Mouse (Mus musculus): ENCODE results near the gene Kank2.

The Kank2 gene

GRCm38 (mm10) chr9:21748491-21748890 lies 50.1 kb downstream of the Kank2 start:
- DNase-seq = no peak

DNA sequence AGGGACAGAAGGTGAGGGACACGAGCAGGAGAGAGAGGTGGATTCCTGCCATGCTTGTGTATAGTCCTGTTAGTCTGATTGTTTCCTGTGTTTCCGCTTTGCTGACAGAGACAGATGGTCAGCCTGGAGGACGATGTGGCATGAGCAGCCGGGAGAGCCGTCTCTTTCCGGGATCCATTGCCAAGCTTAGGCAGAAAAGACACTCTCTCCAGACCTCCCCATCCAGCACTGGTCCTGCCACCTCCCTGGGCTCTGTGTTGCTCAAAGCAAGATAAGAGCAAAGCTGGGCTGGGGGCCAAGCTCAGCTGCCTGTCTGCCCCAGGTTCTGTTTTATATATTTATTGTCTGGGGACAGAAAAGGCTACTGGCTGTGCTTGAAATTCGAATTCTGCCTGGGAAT lies 50.5 kb downstream of the Kank2 start:
- no peak for DNase-seq

- DNase-seq = no peak
These were observed 51.2 kb downstream of the Kank2 start for GRCm38 (mm10) chr9:21747238-21747774.

GRCm38 (mm10) chr9:21741514-21741913 lies 57.0 kb downstream of the Kank2 start:
- no peak for DNase-seq

DNA sequence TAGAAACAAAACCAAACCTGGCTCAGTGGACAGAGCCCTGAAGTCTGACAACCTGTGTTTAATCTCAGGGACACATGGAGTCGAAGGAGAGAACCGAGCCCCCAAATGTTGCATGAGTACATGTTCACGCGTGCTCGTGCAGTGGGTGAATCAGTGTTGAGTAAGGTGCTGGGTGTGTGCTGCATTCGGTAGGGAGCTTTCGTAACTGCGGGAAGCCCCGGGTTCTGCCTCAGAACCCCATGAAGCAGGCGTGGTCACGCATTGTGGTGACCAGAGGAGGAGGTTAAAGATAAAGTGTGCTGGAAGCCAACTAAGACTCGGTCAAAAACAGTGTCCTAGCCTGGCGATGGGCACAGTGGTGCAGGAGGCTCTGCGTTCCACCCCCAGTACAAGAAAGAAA lies 58.1 kb downstream of the Kank2 start:
- DNase-seq = no peak

DNA sequence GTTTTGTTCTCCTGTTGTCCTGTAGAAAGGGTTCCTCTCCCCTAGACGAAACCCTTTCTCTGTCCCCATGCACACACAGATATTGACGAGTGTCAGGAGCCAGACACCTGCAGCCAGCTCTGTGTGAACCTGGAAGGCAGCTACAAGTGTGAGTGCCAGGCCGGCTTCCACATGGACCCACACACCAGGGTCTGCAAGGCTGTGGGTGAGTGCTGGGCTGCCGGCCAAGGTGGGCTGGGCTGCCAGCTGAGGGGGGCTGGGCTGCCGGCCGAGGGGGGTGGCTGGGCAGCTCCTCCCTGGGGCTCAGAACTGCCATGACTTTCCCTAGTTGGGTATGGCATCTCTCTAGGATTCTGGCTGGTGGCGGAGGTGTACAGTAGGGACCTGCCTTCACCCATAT lies 59.8 kb downstream of the Kank2 start:
- no peak for DNase-seq

DNA sequence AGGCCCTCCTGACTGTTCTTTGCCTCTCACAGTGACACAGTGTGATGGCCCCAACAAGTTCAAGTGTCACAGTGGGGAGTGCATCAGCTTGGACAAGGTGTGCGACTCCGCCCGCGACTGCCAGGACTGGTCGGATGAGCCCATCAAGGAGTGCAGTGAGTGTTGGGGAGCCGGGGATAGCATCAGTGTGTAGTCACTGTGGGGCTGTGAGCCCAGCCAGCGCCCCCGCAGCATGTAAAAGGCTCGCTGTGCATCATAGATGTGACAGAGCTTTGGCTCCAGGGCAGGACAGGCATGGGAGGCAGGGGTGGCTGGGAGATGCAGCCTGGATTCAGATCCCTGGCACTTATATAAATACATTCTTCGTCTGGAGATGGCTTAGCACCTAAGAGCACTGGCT lies 61.4 kb downstream of the Kank2 start:
- DNase-seq = no peak

GRCm38 (mm10) chr9:21736580-21736979 lies 62.0 kb downstream of the Kank2 start:
- no peak for DNase-seq

GRCm38 (mm10) chr9:21735126-21735525 lies 63.4 kb downstream of the Kank2 start:
- no peak for DNase-seq

DNA sequence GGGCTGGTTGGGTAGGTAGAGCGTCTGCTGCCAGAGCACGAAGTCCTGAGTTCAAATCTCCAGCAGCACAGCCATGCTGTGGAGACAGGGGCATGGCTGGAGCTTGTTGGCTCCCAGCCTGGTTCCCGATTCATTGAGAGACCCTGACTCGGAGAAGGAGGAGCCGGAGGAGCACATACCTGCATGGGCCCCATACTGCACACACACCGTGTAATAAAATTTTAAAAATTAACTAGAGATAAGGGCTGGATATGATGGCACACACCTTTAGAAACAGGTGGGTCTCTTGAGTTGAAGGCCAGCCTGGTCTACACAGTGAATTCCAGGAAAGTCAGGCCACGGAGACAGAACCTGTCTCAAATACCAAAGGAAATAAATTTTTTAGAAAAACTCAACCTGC lies 64.6 kb downstream of the Kank2 start:
- no peak for DNase-seq

GRCm38 (mm10) chr9:21733446-21733845 lies 65.1 kb downstream of the Kank2 start:
- DNase-seq = no peak

DNA sequence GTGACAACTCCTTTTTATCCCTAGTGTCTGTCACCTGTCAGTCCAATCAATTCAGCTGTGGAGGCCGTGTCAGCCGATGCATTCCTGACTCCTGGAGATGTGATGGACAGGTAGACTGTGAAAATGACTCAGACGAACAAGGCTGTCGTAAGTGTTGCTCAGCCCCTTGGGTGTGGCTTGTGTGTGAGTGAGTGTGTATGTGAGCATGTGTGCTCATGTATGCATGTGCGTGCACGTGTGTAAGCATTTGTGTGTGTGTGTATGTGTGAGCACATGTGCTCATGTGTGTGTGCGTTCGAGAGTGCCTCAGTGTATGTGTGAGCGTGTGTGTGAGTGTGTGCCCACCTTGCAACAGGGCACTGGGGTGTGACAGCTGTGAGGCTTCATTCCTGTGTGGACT lies 66.3 kb downstream of the Kank2 start:
- DNase-seq = no peak

DNA sequence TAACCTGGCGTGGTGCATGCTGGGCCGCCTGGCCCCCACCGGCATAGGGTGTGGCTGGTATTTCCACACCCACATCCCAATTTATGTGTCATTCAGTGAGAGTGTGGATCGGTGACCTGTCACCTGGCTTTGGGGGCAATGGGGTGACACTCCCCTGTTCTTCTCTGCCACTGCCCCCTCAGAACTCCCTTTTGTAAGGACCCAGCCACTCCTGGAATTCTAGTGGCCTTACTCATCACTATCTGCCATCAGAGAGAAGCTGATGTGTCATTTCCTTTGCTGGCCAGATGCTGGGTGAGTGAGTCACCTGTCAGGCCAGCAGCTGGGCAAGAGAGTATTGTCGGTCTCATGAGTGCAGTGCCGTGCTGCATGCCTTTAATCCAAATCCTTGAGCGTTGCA lies 69.3 kb downstream of the Kank2 start:
- no peak for DNase-seq

- no peak for DNase-seq
These were observed 70.2 kb downstream of the Kank2 start for GRCm38 (mm10) chr9:21728261-21728832.

- peak; percentile 36 for DNase-seq
These were observed 72.1 kb downstream of the Kank2 start for GRCm38 (mm10) chr9:21726218-21726975.

- DNase-seq = no peak
These were observed 73.1 kb downstream of the Kank2 start for GRCm38 (mm10) chr9:21725224-21726121.

DNA sequence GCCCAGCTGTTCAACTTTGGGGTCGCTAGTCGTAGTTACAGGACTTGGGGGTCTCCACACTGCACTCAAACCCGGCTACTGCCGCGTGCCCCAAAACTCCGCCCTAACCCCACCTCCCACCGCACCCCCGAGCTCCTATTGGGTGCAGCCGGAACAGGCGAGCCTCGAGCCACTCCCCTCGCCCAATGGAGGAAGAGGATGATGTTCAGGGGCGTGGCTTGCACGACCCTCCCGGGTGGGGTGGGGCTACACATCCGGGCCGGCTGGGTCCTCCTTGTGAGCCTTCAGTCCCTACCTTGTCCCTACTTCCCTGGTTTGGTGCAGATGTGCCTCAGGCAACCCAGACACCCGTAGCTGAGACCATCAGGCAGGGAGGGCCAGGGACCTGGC lies 74.4 kb downstream of the Kank2 start:
- peak; percentile 96 for DNase-seq

GRCm38 (mm10) chr9:21723377-21724146 lies 75.0 kb downstream of the Kank2 start, which contains the start of gene Ldlr:
Gene Ldlr (plus strand): TSS chr9:21723483.
- DNase-seq = peak; percentile 94

- DNase-seq = no peak
These were observed 77.5 kb downstream of the Kank2 start for GRCm38 (mm10) chr9:21721036-21721435.

DNA sequence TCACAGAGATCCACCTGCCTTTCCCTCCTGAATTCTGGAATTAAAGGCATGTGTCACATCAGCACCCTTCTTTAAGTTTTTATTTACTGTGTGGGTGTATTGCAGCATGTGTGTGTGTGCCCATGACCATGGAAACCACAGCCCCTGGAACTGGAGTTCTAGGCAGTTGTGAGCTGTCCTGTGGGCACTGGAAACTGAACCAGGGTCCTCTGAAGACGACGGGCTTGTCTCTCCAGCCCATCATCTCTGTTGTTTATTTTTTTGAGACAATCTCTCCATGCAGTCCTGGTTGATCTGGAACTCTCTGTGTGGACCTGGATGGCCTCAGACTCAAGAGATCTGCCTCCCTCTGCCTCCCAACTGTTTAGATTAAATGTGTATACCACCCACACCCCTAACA lies 81.5 kb downstream of the Kank2 start:
- no peak for DNase-seq
